Mouse (Mus musculus): ENCODE results near the gene Card14. TPM values are rescaled to one million over a fixed set of nuclear protein-coding genes. Genes with fewer than 3 reads are reported as not detected.

Card14 gene
- polyA plus RNA-seq, 1 experiment from 2014 or later, result 0.22 TPM

DNA sequence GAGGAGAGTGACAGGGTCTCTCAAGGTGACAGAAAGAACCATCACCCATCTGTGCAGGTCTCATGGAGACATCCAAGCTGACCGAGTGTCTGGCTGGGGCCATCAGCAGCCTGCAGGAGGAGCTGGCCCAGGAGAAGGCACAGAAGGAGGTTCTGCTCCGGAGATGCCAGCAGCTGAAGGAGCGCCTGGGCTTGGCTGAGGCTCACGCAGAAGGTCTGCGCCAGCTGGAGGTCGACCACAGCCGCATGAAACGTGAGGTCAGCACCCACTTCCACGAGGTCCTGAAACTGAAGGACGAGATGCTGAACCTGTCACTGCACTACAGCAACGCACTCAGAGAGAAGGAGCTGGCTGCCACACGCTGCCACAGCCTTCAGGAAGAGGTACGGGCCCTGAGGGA lies 15.0 kb downstream of the Card14 start:
- no peaks in the 10 kb centered on the region for H3K36me3 ChIP-seq (ENCODE audit: inconsistent target)
- WGBS (ENCODE audit: missing documents), result 65% methylated on average over 13 of the region's 13 CpGs
- no peak overlapping the region for H3K4me3 ChIP-seq (ENCODE audit: inconsistent target)
- no peaks in the 10 kb centered on the region for H3K79me2 ChIP-seq (ENCODE audit: inconsistent target)
- H3K27ac ChIP-seq, result no peak overlapping the region

DNA sequence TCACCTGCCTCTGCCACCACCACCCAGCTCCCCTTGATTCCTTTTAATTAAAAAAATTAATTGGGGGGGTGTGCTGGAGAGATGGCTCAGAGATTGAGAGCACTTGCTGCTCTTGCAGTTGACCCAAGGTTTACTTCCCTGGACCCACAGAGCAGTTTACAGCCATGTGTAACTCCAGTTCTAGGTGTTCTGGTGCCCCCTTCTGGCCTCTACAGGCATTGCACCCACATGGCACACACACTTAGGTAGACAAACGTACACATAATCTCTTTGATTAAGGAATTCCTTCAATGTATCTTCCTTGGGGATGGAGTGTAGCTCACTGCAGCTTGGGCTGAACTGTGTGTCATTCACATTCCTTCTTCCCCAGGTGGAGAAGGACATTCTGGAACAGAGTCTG lies 17.5 kb downstream of the Card14 start:
- Histone ChIP-seq H3K27ac (no peak overlapping the region), H3K4me3 (ENCODE audit: inconsistent target) (no peak overlapping the region), H3K36me3 (ENCODE audit: inconsistent target) (no peaks in the 10 kb centered on the region), H3K79me2 (ENCODE audit: inconsistent target) (no peaks in the 10 kb centered on the region)
- 84% methylated on average over 1 of the region's 1 CpGs for WGBS (ENCODE audit: missing documents)

DNA sequence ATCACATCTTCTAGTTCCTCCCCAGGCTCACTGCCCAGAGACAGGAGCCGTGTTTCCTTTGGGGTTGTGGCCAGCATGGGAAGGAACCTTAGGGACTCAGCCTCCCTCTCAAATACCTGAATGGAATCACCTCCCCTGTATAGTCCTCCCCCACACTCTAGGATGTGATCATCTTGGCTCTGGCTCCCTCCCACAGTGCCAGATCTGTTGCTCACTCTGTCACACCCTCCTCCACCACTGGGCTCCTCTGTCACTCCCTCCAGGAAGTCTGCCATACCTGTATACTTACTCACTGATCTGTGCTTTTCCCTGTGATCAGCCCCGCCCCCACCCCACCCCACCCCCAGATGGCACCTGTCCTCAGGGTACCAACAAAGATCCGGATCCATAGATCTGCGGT lies 23.0 kb downstream of the Card14 start:
- H3K36me3 ChIP-seq (ENCODE audit: inconsistent target), result no peaks in the 10 kb centered on the region
- no peak overlapping the region for H3K27ac ChIP-seq
- WGBS (ENCODE audit: missing documents), result 77% methylated on average over 4 of the region's 4 CpGs
- H3K4me3 ChIP-seq (ENCODE audit: inconsistent target), result no peak overlapping the region
- no peaks in the 10 kb centered on the region for H3K79me2 ChIP-seq (ENCODE audit: inconsistent target)

DNA sequence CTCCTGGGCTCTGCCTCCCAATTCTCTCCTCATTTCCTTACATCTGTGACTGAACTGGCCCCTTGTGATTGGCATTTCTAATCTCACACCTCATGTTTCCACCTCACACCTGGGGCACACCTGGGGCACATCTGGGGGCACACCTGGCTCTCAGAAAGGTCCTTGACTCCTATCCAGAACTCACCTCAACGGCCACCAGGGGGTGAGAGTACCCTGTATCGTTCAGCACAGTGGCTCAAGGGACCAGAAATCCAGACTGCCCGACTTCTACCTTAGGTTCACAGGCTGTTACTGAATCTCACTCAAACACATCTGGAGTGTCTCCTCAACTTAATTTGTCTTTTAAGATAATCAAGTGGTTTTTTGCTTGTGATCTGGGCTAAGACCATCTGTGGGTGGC lies 24.4 kb downstream of the Card14 start:
- no peak overlapping the region for H3K4me3 ChIP-seq (ENCODE audit: inconsistent target)
- H3K79me2 ChIP-seq (ENCODE audit: inconsistent target), result no peaks in the 10 kb centered on the region
- 26% methylated on average over 3 of the region's 3 CpGs for WGBS (ENCODE audit: missing documents)
- H3K36me3 ChIP-seq (ENCODE audit: inconsistent target), result no peaks in the 10 kb centered on the region
- no peak overlapping the region for H3K27ac ChIP-seq

DNA sequence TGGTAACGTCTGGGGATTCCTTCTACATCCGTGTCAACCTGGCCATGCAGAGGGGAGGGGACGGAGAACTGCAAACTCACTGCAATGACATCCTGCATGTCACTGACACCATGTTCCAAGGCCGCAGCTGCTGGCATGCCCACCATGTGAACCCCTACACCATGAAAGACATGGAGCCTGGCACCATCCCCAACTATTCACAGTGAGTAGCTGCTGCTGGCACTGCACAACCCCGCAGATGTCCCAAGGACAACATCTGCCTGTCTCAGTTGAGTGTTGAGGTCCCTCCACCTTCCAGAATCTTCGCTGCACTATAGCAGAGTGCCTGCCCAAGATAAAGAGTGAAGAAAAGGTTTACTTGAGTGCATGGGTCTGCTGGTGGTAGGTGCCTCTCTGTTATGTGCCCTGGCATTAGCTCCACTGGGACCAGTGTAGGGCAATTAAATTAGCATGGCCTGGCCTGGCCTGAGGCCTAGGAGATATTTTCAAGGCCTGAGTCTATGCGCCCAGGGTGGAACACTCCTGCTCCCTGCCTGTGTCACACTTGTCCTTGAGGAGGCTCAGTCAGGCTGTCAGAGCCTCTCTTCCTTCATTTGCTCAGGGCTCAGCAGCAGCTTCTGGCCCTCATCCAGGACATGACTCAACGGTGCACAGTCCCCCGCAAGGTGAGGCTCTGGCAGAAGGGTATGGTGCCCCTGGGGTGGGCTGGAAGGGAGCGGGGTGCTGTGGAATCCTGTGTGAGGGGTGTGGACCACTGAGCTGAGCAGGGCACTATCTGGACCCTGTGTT lies 30.9 kb downstream of the Card14 start:
- Histone ChIP-seq H3K79me2 (ENCODE audit: inconsistent target) (no peaks in the 10 kb centered on the region), H3K27ac (no peak overlapping the region), H3K36me3 (ENCODE audit: inconsistent target) (no peaks in the 10 kb centered on the region), H3K4me3 (ENCODE audit: inconsistent target) (no peak overlapping the region)
- 89% methylated on average over 10 of the region's 10 CpGs for WGBS (ENCODE audit: missing documents)

DNA sequence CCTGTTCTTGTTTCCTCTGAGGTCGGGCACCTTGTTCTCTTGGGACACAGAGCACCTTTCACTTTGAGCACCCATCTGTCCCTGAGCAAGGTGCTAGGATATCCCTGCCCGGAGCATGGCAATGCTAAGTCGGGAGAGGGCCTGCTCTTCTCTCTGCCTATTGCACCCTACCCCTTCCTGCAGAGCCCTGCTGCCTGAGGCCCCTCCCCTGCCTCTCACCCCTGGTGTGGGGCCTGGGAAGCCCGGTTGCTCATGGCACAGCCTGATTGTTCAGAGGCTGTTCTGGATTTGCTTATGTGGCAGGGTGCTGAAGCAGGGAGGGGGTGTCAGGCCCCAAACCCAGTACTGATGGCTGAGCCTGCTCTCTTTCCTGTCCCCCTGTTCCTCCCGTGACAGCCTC lies 31.6 kb downstream of the Card14 start:
- no peak overlapping the region for H3K4me3 ChIP-seq (ENCODE audit: inconsistent target)
- H3K79me2 ChIP-seq (ENCODE audit: inconsistent target), result no peaks in the 10 kb centered on the region
- peaks cover under 1% of the 10 kb centered on the region; the same call in 1 of the 2 replicates for H3K36me3 ChIP-seq (ENCODE audit: inconsistent target)
- no peak overlapping the region for H3K27ac ChIP-seq
- 51% methylated on average over 5 of the region's 5 CpGs for WGBS (ENCODE audit: missing documents)

DNA sequence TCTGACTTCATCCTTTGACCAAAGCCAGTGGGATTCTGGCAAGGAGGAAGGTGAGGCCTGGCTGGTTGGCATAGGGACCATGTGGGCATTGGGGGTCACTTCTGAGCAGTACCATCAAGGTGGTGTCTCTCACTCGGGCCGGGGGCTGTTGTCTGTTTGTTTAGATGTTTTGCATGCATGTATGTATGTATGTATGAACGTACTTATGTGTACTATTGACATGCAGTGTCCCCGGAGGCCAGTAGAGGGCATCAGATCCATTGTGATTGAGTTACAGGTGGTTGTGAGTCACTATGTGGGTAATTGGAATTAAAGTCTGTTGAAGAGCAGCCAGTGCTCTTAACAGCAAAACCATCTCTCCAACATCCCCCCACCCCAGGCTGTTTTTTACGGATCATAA lies 32.1 kb downstream of the Card14 start:
- 3% methylated on average over 5 of the region's 5 CpGs for WGBS (ENCODE audit: missing documents)
- Histone ChIP-seq H3K79me2 (ENCODE audit: inconsistent target) (no peaks in the 10 kb centered on the region), H3K4me3 (ENCODE audit: inconsistent target) (no peak overlapping the region), H3K27ac (no peak overlapping the region), H3K36me3 (ENCODE audit: inconsistent target) (peaks cover 3% of the 10 kb centered on the region; the same call in 1 of the 2 replicates)

DNA sequence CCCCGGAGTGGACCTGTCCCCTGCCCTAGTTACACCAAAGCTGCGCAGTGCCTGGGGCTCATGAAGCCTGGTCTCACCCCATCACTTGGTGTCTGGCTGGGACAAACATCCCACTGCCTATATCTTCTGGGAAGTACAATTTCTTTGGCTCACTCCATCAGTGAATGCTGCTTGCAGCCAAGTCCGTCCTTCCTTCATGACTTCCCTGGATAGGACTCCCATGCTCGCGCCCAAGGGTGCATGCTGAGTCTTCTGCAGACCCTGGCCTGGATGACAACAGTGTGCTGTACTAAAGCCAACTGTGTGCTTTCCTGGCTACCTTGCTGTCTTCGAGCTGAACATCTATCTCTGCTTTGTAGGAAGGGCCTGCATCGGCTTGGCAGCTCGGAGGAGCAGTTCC lies 36.6 kb downstream of the Card14 start:
- no peak overlapping the region for H3K4me3 ChIP-seq (ENCODE audit: inconsistent target)
- H3K79me2 ChIP-seq (ENCODE audit: inconsistent target), result no peaks in the 10 kb centered on the region
- H3K36me3 ChIP-seq (ENCODE audit: inconsistent target), result peaks cover 37% of the 10 kb centered on the region
- WGBS (ENCODE audit: missing documents), result 92% methylated on average over 8 of the region's 8 CpGs
- no peak overlapping the region for H3K27ac ChIP-seq

DNA sequence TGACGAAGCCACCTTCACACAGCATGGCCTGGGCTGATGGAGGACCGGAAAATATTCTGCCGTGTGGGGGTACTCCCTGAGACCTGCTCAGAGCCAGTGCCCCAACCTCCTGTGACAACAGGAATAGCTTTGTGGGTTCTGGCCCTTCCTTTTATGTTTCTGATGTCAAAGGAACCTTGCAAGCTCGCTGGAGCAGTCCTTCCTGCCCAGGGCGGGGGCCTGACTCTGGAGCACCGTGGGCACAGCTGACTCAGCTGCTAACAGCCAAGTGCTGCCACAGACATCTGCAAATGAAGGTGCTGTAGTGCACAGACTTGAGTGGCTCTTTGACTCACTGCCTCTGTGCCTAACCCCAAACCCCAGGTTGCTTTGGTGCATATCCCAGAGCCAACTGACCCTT lies 37.3 kb downstream of the Card14 start:
- Histone ChIP-seq H3K36me3 (ENCODE audit: inconsistent target) (peaks cover 43% of the 10 kb centered on the region), H3K79me2 (ENCODE audit: inconsistent target) (no peaks in the 10 kb centered on the region), H3K27ac (no peak overlapping the region), H3K4me3 (ENCODE audit: inconsistent target) (no peak overlapping the region)
- WGBS (ENCODE audit: missing documents), result 27% methylated on average over 6 of the region's 6 CpGs

DNA sequence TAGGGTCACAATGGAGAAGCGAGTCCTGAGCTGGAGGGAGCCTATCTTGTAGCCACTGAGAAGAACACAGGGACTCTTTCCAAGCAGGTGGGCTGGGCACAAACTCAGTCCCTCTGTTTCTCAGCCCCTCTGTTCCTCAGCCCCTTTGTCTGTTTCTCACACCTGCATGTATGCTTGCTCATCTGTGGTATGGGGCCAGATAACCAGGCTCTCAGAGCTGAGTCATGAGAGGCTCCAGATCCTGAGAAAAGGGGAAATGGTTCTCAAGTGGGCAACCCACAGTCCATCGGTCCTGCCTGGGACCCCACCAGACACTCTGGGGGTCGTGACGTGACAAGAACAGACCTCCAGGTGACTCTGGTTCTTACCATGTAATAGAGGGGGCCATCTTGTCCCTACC lies 39.6 kb downstream of the Card14 start:
- no peak overlapping the region for H3K4me3 ChIP-seq (ENCODE audit: inconsistent target)
- H3K79me2 ChIP-seq (ENCODE audit: inconsistent target), result no peaks in the 10 kb centered on the region; the same call in 1 of the 2 replicates
- H3K36me3 ChIP-seq (ENCODE audit: inconsistent target), result peaks cover 57% of the 10 kb centered on the region
- no peak overlapping the region for H3K27ac ChIP-seq
- 34% methylated on average over 4 of the region's 4 CpGs for WGBS (ENCODE audit: missing documents)

DNA sequence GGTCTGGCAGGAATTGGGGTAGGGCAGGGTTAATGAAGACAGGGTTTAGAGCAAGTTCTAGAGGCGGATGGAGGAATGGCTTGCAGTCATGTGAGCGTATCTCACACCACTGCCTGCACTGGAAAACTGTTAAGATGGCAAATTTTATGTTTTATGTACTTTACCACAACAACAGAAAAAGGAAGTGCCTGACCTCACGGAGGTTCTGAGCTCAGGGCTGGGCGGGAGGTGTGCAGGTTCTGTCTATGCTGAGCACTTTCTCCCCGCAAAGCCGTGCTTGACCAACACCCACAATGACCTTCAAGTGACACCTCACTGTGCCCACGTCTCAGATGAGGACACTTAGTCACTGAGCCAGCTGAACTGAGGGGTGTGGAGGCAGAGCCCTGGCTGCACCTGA lies 44.5 kb downstream of the Card14 start:
- Histone ChIP-seq H3K79me2 (ENCODE audit: inconsistent target) (peaks cover 38% of the 10 kb centered on the region; the same call in 1 of the 2 replicates), H3K36me3 (ENCODE audit: inconsistent target) (peaks cover 37% of the 10 kb centered on the region), H3K4me3 (ENCODE audit: inconsistent target) (no peak overlapping the region), H3K27ac (peak overlapping the region; percentile 85)
- WGBS (ENCODE audit: missing documents), result 8% methylated on average over 7 of the region's 7 CpGs

DNA sequence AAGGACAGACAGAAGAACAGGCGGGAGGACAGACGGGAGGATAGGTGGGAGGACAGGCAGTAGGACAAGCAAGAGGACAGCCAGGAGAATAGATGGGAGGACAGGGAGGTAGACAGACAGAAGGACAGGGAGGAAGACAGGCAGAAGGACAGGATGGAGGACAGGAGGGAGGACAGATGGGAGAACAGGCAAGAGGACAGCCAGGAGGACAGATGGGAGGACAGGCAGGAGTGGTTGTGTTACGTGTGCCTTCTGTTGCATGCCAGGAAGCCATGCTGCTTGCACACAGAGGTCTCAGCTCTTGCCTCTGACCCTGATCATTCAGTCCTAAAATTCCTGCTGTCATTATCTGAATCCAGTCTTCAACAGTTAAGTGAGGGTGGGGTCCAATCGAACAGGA lies 46.4 kb downstream of the Card14 start:
- WGBS (ENCODE audit: missing documents), result 85% methylated on average over 3 of the region's 4 CpGs
- peaks cover 37% of the 10 kb centered on the region for H3K36me3 ChIP-seq (ENCODE audit: inconsistent target)
- H3K4me3 ChIP-seq (ENCODE audit: inconsistent target), result 0 out of 2 replicates have a peak overlapping the region, but pooled peaks have one; percentile 78
- H3K27ac ChIP-seq, result peak overlapping the region; percentile 95
- H3K79me2 ChIP-seq (ENCODE audit: inconsistent target), result peaks cover 55% of the 10 kb centered on the region; the same call in 1 of the 2 replicates

DNA sequence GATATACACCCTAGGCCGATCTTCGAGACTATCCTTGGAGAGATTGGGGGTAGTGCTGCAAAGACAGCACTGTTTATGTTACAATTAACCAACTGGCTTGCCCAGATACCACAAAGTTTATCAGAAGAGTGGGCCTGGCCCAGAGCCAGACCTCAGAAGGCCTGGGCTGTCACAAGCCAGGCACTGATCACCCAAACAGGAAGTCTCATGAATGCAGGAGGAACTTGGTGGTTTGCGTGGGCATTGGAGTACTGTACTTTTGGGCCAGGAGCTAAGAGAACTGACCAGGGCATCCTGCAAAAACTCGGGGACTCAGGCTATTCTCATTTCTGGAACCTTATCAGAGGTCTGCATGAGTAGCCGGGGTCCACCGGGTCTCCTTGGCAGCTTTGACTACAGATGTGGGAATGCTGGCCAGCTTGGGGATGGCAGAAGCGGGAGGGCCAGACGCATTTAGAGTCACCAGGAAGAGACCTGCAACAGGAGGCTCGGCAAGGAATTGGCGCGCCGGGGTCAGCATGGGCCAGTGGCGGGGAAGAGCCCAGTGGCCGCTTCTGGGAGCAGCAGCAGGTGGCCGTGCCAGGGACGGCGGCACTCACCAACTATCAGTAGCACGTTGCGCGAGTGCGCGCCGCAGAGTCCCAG lies 47.4 kb downstream of the Card14 start:
- H3K27ac ChIP-seq, result peak overlapping the region; percentile 95
- WGBS (ENCODE audit: missing documents), result under 1% methylated on average over 23 of the region's 23 CpGs
- H3K36me3 ChIP-seq (ENCODE audit: inconsistent target), result peaks cover 37% of the 10 kb centered on the region
- H3K79me2 ChIP-seq (ENCODE audit: inconsistent target), result peaks cover 65% of the 10 kb centered on the region; the same call in 1 of the 2 replicates
- peak overlapping the region; percentile 78 for H3K4me3 ChIP-seq (ENCODE audit: inconsistent target)

DNA sequence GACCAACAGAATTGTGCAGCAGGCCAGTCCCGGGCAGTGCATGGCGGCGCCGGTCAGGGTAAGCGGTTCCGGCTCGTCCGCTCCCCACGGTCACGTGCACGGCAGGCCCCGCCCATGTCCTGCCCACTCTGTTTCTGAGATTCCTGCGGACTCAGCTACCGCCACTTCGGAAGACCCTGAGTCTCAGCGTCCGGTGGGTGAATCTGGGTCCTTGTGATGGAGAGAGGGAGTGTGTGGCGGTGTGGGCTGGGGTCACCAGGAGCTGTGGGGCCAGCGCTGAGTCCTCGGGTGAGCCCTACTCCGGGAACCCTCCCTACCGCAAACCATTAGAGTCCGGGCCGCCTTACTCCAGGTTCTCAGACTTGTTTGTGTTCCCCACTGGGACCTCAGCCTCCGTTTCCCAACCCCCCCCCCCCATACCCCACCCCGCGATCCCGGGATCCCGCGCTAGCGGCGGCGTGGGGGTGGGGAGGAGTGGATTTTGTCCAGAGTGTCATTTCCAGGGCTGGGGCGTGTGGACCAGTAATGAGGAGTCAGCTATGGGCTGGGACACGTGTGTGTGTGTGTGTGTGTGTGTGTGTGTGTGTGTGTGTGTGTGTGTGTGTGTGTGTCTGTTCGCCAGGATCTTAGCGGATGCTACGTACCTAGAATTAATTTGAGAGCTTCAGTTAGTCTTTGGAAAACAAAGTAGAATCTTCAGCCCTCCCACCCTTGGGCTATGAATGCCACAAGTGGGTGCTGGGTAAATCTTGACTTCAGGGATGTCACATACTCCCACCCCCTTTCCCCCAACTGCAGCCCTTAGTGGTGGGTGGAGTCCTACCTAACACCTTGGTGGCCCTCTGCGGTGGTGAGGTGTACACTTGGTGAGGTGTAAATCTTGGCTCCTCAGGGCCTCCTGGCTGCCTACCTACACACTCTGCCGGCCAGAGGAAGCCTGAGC lies 48.1 kb downstream of the Card14 start, which contains the start of the genes Sgsh and Slc26a11:
Sgsh (minus strand) TSS at position 94 of the 943 bp plus-strand sequence.
Slc26a11 (plus strand) TSS at position 115 of the 943 bp plus-strand sequence.
- H3K27ac ChIP-seq, result peak within 1 kb of the TSS; percentile 95
- peaks cover 36% of the 10 kb centered on the region for H3K36me3 ChIP-seq (ENCODE audit: inconsistent target)
- peaks cover 73% of the 10 kb centered on the region; the same call in 1 of the 2 replicates for H3K79me2 ChIP-seq (ENCODE audit: inconsistent target)
- peak within 1 kb of the TSS; percentile 78 for H3K4me3 ChIP-seq (ENCODE audit: inconsistent target)
- 4% methylated on average over 29 of the region's 40 CpGs for WGBS (ENCODE audit: missing documents)
